Mouse (Mus musculus) liver, embryonic 14.5 days (tissue): Measurements from ENCODE around the gene AL732309.1. TPM values are rescaled to one million over a fixed set of nuclear protein-coding genes. Genes with fewer than 3 reads are reported as not detected.
A peak's percentile ranks its signal among the peaks of the same experiment; 100 is the strongest.

ENCODE experiments used
- ATAC-seq: fragments of 200-750 bp; cut with Nextera tagmentation; 2 replicates; pipeline ENCODE4 v1.8.0; 2017; ENCODE audit warnings: moderate number of reproducible peaks, mild to moderate bottlenecking, moderate library complexity; ENCODE audit not compliant: insufficient read depth
- DNase-seq, 3 experiments: peaks; one replicate each; pipeline ENCODE4 v3.0.0-alpha.2; 2012 to 2013; ENCODE audit warnings: low read depth in 3 of 3, low spot score in 3 of 3
- H3K27ac ChIP-seq: fragments of 300-500 bp; sonication (generic); 2 replicates; pipeline ENCODE4 v1.5.1; 2014; ENCODE audit warnings: moderate library complexity, mild to moderate bottlenecking, control low read depth, inconsistent platforms
- H3K27me3 ChIP-seq: fragments of 300-500 bp; sonication (generic); 2 replicates; pipeline ENCODE4 v1.6.1; 2014; ENCODE audit warnings: mild to moderate bottlenecking, low read length, moderate library complexity; ENCODE audit not compliant: control insufficient read depth, insufficient read depth
- H3K36me3 ChIP-seq: fragments of 300-500 bp; sonication (generic); replicated peaks from 2 replicates; pipeline ENCODE4 v1.6.1; 2014; ENCODE audit warnings: low read depth; ENCODE audit not compliant: control insufficient read depth, insufficient read depth
- H3K4me1 ChIP-seq, 2 experiments: fragments of 200-500 bp in 1 of 2; fragments of 300-500 bp in 1 of 2; sonication (generic) in 1 of 2; replicated peaks; 2 replicates each; pipeline ENCODE4 v1.6.1; 2012 to 2014; ENCODE audit warnings: antibody characterized with exemption in 1 of 2, inconsistent platforms in 1 of 2, low read length in 1 of 2; ENCODE audit not compliant: control insufficient read depth in 2 of 2, insufficient read depth in 2 of 2
- H3K4me2 ChIP-seq: fragments of 300-500 bp; sonication (generic); 2 replicates; pipeline ENCODE4 v1.6.1; 2014; ENCODE audit warnings: low read depth, mild to moderate bottlenecking, control low read depth, moderate library complexity
- H3K4me3 ChIP-seq, 2 experiments: fragments of 200-500 bp in 1 of 2; fragments of 300-500 bp in 1 of 2; sonication (generic) in 1 of 2; 2 replicates each; pipeline ENCODE4 v1.5.1; 2012 to 2014; ENCODE audit warnings: low read depth in 2 of 2, low read length in 2 of 2, mild to moderate bottlenecking in 2 of 2, control low read depth in 1 of 2, inconsistent platforms in 1 of 2, moderate library complexity in 1 of 2; ENCODE audit not compliant: insufficient read depth in 1 of 2
- H3K9ac ChIP-seq: fragments of 300-500 bp; sonication (generic); replicated peaks from 2 replicates; pipeline ENCODE4 v1.6.1; 2014; ENCODE audit warnings: mild to moderate bottlenecking, control low read depth, moderate library complexity
- H3K9me3 ChIP-seq: fragments of 300-500 bp; sonication (generic); 2 replicates; pipeline ENCODE4 v1.6.1; 2016; ENCODE audit warnings: low read length, mixed read lengths; ENCODE audit not compliant: control insufficient read depth
- CTCF ChIP-seq: IDR thresholded peaks from 2 replicates; pipeline ENCODE4 v1.5.1; 2016; ENCODE audit warnings: antibody characterized with exemption, low read depth, control low read depth
- EP300 ChIP-seq: IDR thresholded peaks from 2 replicates; pipeline ENCODE4 v1.6.1; 2016; ENCODE audit warnings: antibody characterized with exemption, low read depth
- WGBS: fragments of 180-500 bp; shearing (Covaris S2); extraction: QIAGEN DNeasy Blood & Tissue Kit; methylation state at CpG from one replicate; pipeline ENCODE4 v1.1.7; 2014; ENCODE audit not compliant: insufficient replicate concordance; 5-methylcytosine and 5-hydroxymethylcytosine counted together
- polyA plus RNA-seq, 2 experiments: library from polyadenylated mRNA; depleted of rRNA in 1 of 2; stranded (reverse) in 1 of 2; unstranded in 1 of 2; fragments of >200 nt; fragmentation: Nextera tagmentation in 1 of 2; extraction: Ambion mirVana in 1 of 2; gene quantifications; 2 replicates each; pipeline versions ENCODE4 v1.2.1 to v1.2.3; 2012 to 2014

Gene AL732309.1
- polyA plus RNA-seq, 2 experiments = 1.4 to 5.4 TPM

GRCm38 (mm10) chr2:25264851-25265250 is 18.2 kb upstream of the AL732309.1 start:
- Histone ChIP-seq H3K9me3 (no peaks in the 10 kb centered on the region), H3K36me3 (peaks cover 9% of the 10 kb centered on the region), H3K4me2 (peak overlapping the region; percentile 99), H3K4me3 (no peak overlapping the region), H3K9ac (no peak overlapping the region), H3K27me3 (no peaks in the 10 kb centered on the region), H3K4me1 (peaks cover 13 to 35% of the 10 kb centered on the region in 2 experiments), H3K27ac (no peak overlapping the region)
- DNase-seq (no peak), ATAC-seq (no peak)
- TF ChIP-seq EP300 (no peak), CTCF (no peak)
- 63% methylated on average over 3 of the region's 3 CpGs for WGBS

DNA sequence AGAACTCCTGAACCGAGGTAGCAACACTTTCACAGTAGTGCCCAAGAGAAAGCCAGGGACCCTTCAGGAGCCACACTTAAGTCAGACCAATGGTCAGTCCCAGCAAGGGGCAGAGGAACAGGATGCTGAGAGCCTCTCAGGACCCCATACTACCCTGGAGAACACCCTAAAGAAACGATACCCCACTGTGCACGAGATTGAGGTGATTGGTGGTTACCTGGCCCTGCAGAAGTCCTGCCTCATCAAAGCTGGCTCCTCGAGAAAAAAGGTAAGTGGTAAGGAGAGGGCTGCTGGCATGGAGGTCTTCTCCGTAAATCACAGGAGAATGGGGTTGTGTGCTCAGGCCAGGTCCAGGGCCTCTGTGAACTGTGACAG is 17.6 kb upstream of the AL732309.1 start:
- DNase-seq (no peak), ATAC-seq (no peak)
- Histone ChIP-seq H3K27me3 (no peaks in the 10 kb centered on the region), H3K4me1 (peaks cover 13 to 35% of the 10 kb centered on the region in 2 experiments), H3K27ac (no peak overlapping the region), H3K4me2 (peak overlapping the region; percentile 99), H3K36me3 (peaks cover 4% of the 10 kb centered on the region; the same call in 1 of the 2 replicates), H3K9ac (no peak overlapping the region), H3K4me3 (no peak overlapping the region), H3K9me3 (no peaks in the 10 kb centered on the region)
- TF ChIP-seq EP300 (no peak), CTCF (no peak)
- 63% methylated on average over 5 of the region's 5 CpGs for WGBS

GRCm38 (mm10) chr2:25263623-25264285 is 17.1 kb upstream of the AL732309.1 start:
- H3K4me1 ChIP-seq = peaks cover 13 to 35% of the 10 kb centered on the region in 2 experiments
- H3K27ac ChIP-seq = no peak overlapping the region

DNA sequence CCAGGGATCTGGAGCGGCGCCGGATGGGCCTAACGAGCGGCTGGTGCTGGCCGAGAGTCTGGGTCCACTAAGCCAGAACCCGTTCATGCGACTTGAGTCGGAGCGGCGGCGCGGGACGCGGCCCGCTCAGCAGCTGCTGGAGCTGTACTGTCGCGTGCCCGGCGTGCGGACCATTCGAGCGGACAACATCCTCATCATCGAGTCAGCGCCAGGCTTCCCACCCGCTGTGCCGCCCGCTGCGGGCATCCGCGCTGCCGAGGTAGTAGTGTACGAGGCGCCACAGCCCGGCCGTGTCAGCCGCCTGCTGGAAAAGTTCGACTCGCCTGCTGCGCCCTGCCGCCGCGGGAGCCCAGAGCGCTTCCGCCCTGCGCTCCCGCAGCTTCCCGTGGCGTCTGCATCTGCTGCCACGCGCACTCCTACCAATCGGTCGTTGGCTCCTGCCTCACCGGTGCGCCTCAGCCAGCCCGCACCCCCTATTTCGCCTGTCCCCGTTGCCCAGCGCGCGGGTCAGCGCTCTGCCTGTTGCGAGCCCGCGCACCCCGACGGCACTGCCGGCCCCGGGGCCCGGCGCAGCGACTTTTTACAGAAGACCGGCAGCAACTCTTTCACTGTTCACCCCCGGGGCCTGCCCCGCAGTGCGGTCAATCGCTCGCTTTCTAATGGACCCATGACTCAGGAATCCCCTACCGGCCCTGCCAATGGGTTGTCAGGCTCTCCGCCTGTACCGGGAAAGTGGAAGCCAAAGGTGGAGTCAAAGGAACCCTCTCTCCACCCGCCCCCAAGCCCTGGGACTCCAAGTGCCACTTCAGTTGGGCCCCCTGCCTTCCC is 16.3 kb upstream of the AL732309.1 start:
- peak overlapping the region; percentile 76 for H3K9ac ChIP-seq
- H3K9me3 ChIP-seq = no peaks in the 10 kb centered on the region
- no peak overlapping the region; the same call in 1 of the 2 replicates for H3K27ac ChIP-seq
- WGBS = under 1% methylated on average over 80 of the region's 82 CpGs
- ATAC-seq = peak; percentile 38
- peak overlapping the region; percentile 53 to 81 for H3K4me3 ChIP-seq
- H3K27me3 ChIP-seq = no peaks in the 10 kb centered on the region
- H3K4me2 ChIP-seq = peak overlapping the region; percentile 99
- DNase-seq = no peak
- peaks cover 13 to 35% of the 10 kb centered on the region in 2 experiments for H3K4me1 ChIP-seq
- no peak for TF ChIP-seq EP300
- 0 out of 2 replicates have a peak, but pooled peaks have one; percentile 8 for TF ChIP-seq CTCF
- no peaks in the 10 kb centered on the region for H3K36me3 ChIP-seq

More at GRCm38 (mm10) chr2:25263623-25264285, 17.1 kb upstream of the AL732309.1 start:
- 30% methylated on average over 12 of the region's 12 CpGs for WGBS
- Histone ChIP-seq H3K36me3 (no peaks in the 10 kb centered on the region), H3K9ac (peak overlapping the region; percentile 76), H3K9me3 (no peaks in the 10 kb centered on the region), H3K4me2 (peak overlapping the region; percentile 99), H3K4me3 (peak overlapping the region; percentile 53 to 81), H3K27me3 (no peaks in the 10 kb centered on the region)
- TF ChIP-seq EP300 (no peak), CTCF (no peak)
- no peak for DNase-seq
- ATAC-seq = no peak

DNA sequence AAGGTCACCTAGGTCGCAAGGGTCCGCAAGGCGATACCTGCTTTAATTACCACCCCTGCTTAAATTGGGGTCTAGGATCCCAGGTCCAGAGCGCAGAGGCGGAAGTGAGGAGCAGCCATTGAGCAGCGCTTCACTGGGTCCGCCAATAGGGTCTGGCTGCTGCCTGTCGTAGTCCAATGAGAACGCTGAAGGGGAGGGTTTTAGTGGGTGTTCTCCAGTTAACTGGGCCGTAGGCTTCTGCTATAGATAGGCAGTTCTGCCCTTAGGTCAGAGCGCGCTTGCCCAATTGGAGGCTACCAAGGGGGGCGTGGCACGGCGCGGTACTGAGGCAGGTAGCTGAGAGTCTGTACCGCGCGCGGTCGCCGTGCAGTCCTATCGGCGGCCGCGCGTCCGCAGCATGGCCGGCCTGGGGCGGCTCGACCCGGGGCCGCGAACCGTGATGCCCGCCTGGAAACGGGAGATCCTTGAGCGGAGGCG is 15.7 kb upstream of the AL732309.1 start, which contains the start of gene Tprn:
Gene Tprn, plus strand, starts transcription at position 328 of the 477 bp plus-strand sequence.
- ATAC-seq = peak; percentile 100
- Histone ChIP-seq H3K9ac (peak within 1 kb of the TSS; percentile 76), H3K4me2 (peak within 1 kb of the TSS; percentile 99), H3K27me3 (no peaks in the 10 kb centered on the region), H3K9me3 (no peaks in the 10 kb centered on the region), H3K4me1 (peaks cover 12 to 32% of the 10 kb centered on the region in 2 experiments), H3K36me3 (no peaks in the 10 kb centered on the region), H3K27ac (peak within 1 kb of the TSS; percentile 43; the same call in 1 of the 2 replicates), H3K4me3 (peak within 1 kb of the TSS; percentile 80 to 81)
- TF ChIP-seq CTCF (no peak), EP300 (no peak)
- 0% methylated on average over 39 of the region's 39 CpGs for WGBS
- DNase-seq = peak; percentile 97 to 98 (median 97)
